Mouse (Mus musculus) ES-Bruce4 (cell line): ENCODE results near the gene Nin.

Source experiments
- CTCF ChIP-seq: IDR thresholded peaks from one replicate; pipeline ENCODE4 v1.8.1; 2011; ENCODE audit warnings: low read depth, low read length
- EP300 ChIP-seq: IDR thresholded peaks from 2 replicates; pipeline ENCODE4 v1.6.1; 2011; ENCODE audit warnings: low read depth, low read length; ENCODE audit not compliant: insufficient read depth

GRCm38 (mm10) chr12:70010356-70010755 lies 103.2 kb downstream of the Nin start:
- TF ChIP-seq CTCF (no peak), EP300 (no peak)
